Mouse (Mus musculus) stomach, postnatal 0 days (tissue): ENCODE measurements around the gene Slc27a3. TPM values are rescaled to one million over a fixed set of nuclear protein-coding genes. Genes with fewer than 3 reads are reported as not detected.

ENCODE experiments used
- ATAC-seq: fragments of 200-750 bp; cut with Nextera tagmentation; 2 replicates; pipeline ENCODE4 v1.8.0; 2017; ENCODE audit not compliant: low FRiP score, low TSS enrichment
- DNase-seq: peaks from one replicate; pipeline ENCODE4 v3.0.0-alpha.2; 2016; ENCODE audit warnings: low spot score
- H3K27ac ChIP-seq: fragments of 300-500 bp; sonication (generic); replicated peaks from 2 replicates; pipeline ENCODE4 v1.5.1; 2014; ENCODE audit warnings: mild to moderate bottlenecking, control low read depth
- H3K27me3 ChIP-seq: fragments of 300-500 bp; sonication (generic); 2 replicates; pipeline ENCODE4 v1.6.1; 2014; ENCODE audit warnings: low read length; ENCODE audit not compliant: control insufficient read depth, insufficient read depth
- H3K36me3 ChIP-seq: fragments of 300-500 bp; sonication (generic); 2 replicates; pipeline ENCODE4 v1.6.1; 2014; ENCODE audit warnings: low read length, mixed read lengths; ENCODE audit not compliant: control insufficient read depth, insufficient read depth
- H3K4me1 ChIP-seq: fragments of 300-500 bp; sonication (generic); replicated peaks from 2 replicates; pipeline ENCODE4 v1.6.1; 2014; ENCODE audit warnings: antibody characterized with exemption; ENCODE audit not compliant: control insufficient read depth, insufficient read depth
- H3K4me2 ChIP-seq: fragments of 300-500 bp; sonication (generic); replicated peaks from 2 replicates; pipeline ENCODE4 v1.6.1; 2014; ENCODE audit warnings: low read depth, mild to moderate bottlenecking, control low read depth, moderate library complexity
- H3K4me3 ChIP-seq: fragments of 300-500 bp; sonication (generic); 2 replicates; pipeline ENCODE4 v1.5.1; 2014; ENCODE audit warnings: low read depth, low read length, control low read depth
- H3K9ac ChIP-seq: fragments of 300-500 bp; sonication (generic); 2 replicates; pipeline ENCODE4 v1.6.1; 2014; ENCODE audit warnings: mild to moderate bottlenecking, low read length, control low read depth, mixed read lengths
- H3K9me3 ChIP-seq: fragments of 300-500 bp; sonication (generic); 2 replicates; pipeline ENCODE4 v1.6.1; 2016; ENCODE audit warnings: low read length; ENCODE audit not compliant: control insufficient read depth
- CTCF ChIP-seq: IDR thresholded peaks from 2 replicates; pipeline ENCODE4 v1.5.1; 2016; ENCODE audit warnings: antibody characterized with exemption, low read depth, mild to moderate bottlenecking, moderate library complexity
- EP300 ChIP-seq: optimal IDR thresholded peaks from 2 replicates; pipeline ENCODE3; 2016; ENCODE audit warnings: antibody characterized with exemption
- WGBS: fragments of 180-500 bp; shearing (Covaris S2); extraction: QIAGEN DNeasy Blood & Tissue Kit; methylation state at CpG from one replicate; pipeline ENCODE4 v1.1.7; 2014; 5-methylcytosine and 5-hydroxymethylcytosine counted together
- polyA plus RNA-seq: library from polyadenylated mRNA; unstranded; fragments of >200 nt; fragmentation: Nextera tagmentation; extraction: Ambion mirVana; gene quantifications from 2 replicates; pipeline ENCODE4 v1.2.1, GENCODE M21; 2015

Slc27a3 gene
- polyA plus RNA-seq, 1 experiment from 2014 or later, result 5.3 TPM

DNA sequence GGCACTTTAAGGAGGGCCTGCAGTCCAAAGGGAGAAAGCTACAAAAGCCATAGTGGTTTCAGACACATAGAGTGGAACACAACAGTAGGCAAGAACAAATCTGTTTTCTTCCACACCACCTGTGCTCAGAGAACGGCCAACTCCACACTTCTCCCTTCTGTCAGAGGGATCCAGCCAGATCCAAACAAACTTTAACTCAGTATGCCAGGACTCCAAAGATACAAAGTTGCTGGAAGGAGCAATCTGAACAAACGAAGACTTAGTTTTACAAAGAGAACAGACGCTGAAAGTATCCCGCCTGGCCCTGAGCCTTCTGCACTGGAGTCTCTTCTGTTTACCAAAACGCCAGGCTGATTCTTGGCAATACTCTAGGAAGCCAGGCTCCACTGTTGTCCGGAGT, 31.0 kb upstream of the Slc27a3 start:
- no peak for DNase-seq

DNA sequence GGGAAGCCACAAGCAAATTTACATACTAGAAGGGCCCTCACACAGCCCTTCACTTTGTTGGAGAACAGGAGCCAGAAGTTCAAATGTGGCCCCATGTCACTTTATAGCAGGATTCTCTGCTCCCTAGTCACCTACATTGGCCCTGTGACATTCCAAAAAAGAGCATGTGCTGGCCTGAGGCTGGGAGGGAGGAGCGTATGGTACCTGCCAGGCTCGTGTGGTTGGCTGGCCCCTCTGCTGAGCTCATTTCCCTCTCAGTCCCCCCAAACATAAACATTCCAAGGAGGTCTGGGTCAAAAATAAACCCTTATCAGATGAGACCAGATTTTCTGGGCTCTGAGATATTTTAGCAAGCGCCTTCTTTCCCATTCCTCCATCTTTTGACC, 23.3 kb upstream of the Slc27a3 start:
- no peak overlapping the region for H3K9ac ChIP-seq
- 60% methylated on average over 3 of the region's 3 CpGs for WGBS
- no peak for ATAC-seq
- H3K27me3 ChIP-seq, result no peaks in the 10 kb centered on the region
- no peak for TF ChIP-seq CTCF
- TF ChIP-seq EP300, result no peak
- DNase-seq, result no peak
- H3K9me3 ChIP-seq, result no peaks in the 10 kb centered on the region
- no peak overlapping the region for H3K27ac ChIP-seq
- H3K4me3 ChIP-seq, result no peak overlapping the region
- H3K4me2 ChIP-seq, result no peak overlapping the region
- H3K4me1 ChIP-seq, result no peaks in the 10 kb centered on the region
- peaks cover 26% of the 10 kb centered on the region for H3K36me3 ChIP-seq

More for the DNA sequence above, 31.0 kb upstream of the Slc27a3 start:
- no peak overlapping the region for H3K4me3 ChIP-seq
- no peak for TF ChIP-seq CTCF
- TF ChIP-seq EP300, result no peak
- ATAC-seq, result no peak
- H3K4me2 ChIP-seq, result no peak overlapping the region
- no peaks in the 10 kb centered on the region for H3K9me3 ChIP-seq
- 62% methylated on average over 6 of the region's 6 CpGs for WGBS
- H3K4me1 ChIP-seq, result no peaks in the 10 kb centered on the region
- H3K9ac ChIP-seq, result no peak overlapping the region
- H3K27ac ChIP-seq, result no peak overlapping the region
- peaks cover 23% of the 10 kb centered on the region for H3K36me3 ChIP-seq
- H3K27me3 ChIP-seq, result no peaks in the 10 kb centered on the region

GRCm38 (mm10) chr3:90412312-90413010, 22.7 kb upstream of the Slc27a3 start:
- no peak overlapping the region for H3K27ac ChIP-seq

GRCm38 (mm10) chr3:90408721-90409120, 19.0 kb upstream of the Slc27a3 start:
- 90% methylated on average over 3 of the region's 3 CpGs for WGBS
- no peak for DNase-seq
- Histone ChIP-seq H3K9me3 (no peaks in the 10 kb centered on the region), H3K9ac (no peak overlapping the region), H3K36me3 (peaks cover 29% of the 10 kb centered on the region), H3K4me1 (no peaks in the 10 kb centered on the region), H3K4me2 (no peak overlapping the region), H3K4me3 (no peak overlapping the region), H3K27ac (no peak overlapping the region), H3K27me3 (no peaks in the 10 kb centered on the region)
- TF ChIP-seq CTCF (no peak), EP300 (no peak)
- ATAC-seq, result no peak

More at GRCm38 (mm10) chr3:90412312-90413010, 22.7 kb upstream of the Slc27a3 start:
- peak; percentile 74 for DNase-seq
- Histone ChIP-seq H3K9me3 (no peaks in the 10 kb centered on the region), H3K4me1 (no peaks in the 10 kb centered on the region), H3K36me3 (peaks cover 27% of the 10 kb centered on the region), H3K9ac (no peak overlapping the region), H3K4me3 (no peak overlapping the region), H3K4me2 (no peak overlapping the region), H3K27me3 (no peaks in the 10 kb centered on the region)
- TF ChIP-seq CTCF (peak; percentile 95), EP300 (no peak)
- WGBS, result 44% methylated on average over 5 of the region's 5 CpGs
- ATAC-seq, result peak; percentile 68; the same call in 1 of the 2 replicates

- no peak overlapping the region for H3K4me2 ChIP-seq
- TF ChIP-seq EP300 (no peak), CTCF (no peak)
- peaks cover 50% of the 10 kb centered on the region for H3K36me3 ChIP-seq
- no peak for ATAC-seq
- no peak overlapping the region for H3K27ac ChIP-seq
- H3K4me3 ChIP-seq, result no peak overlapping the region
- no peaks in the 10 kb centered on the region for H3K9me3 ChIP-seq
- 93% methylated on average over 5 of the region's 5 CpGs for WGBS
- no peak for DNase-seq
- H3K9ac ChIP-seq, result no peak overlapping the region
- H3K4me1 ChIP-seq, result no peaks in the 10 kb centered on the region
- H3K27me3 ChIP-seq, result no peaks in the 10 kb centered on the region
These were observed 16.7 kb upstream of the Slc27a3 start for GRCm38 (mm10) chr3:90406414-90406813.

DNA sequence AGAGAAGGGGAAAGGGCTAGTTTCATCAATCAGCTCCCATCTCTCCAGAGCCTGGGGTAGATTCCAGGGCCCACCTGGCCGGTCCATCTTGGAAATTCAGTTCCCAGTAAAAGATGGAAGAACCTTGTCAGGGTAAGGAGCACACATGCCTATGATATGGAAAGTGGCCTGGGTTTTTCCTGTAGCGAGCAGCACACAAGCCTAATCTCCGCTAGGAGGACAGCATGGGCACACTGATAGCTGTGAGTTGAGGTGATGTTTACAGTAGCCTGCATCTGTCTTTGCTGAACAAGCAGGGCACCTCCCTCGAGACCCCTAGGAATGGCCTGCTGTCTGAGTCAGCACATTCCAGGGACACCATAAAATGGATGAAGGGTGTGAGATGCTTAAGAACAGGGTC, 14.9 kb upstream of the Slc27a3 start:
- 82% methylated on average over 4 of the region's 4 CpGs for WGBS
- Histone ChIP-seq H3K27me3 (no peaks in the 10 kb centered on the region), H3K4me2 (no peak overlapping the region), H3K4me3 (no peak overlapping the region), H3K36me3 (peaks cover 63% of the 10 kb centered on the region), H3K9ac (no peak overlapping the region), H3K4me1 (no peaks in the 10 kb centered on the region), H3K27ac (no peak overlapping the region), H3K9me3 (no peaks in the 10 kb centered on the region)
- ATAC-seq (no peak), DNase-seq (no peak)
- TF ChIP-seq EP300 (no peak), CTCF (no peak)
